Mouse (Mus musculus) left cerebral cortex, adult 11 months (tissue): ENCODE results near the gene Sim2.

Source experiments
- DNase-seq: peaks from one replicate; pipeline ENCODE4 v3.0.0; 2022; ENCODE audit warnings: low spot score

Sim2 gene

GRCm38 (mm10) chr16:94084711-94085602 is at the start of gene Sim2:
Sim2 (plus strand) TSS chr16:94084931.
- no peak for DNase-seq

DNA sequence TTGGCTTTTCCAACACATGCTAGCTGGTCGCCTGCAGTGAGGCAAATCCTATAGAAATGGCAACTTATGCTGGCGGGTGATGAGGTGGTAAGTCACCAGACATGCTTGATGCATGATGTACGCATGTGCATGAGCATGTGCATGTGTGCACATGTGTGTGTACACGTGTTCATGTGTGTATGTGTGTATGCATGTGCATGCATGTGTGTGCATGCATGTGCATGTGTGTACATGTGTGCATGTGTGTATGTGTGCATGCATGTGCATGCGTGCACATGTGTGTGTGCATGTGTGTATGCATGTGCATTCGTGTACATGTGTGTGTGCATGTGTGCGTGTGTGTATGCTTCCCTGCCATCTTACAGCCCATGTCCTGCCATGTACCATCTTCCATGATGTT is 47.5 kb upstream of the Sim2 start:
- no peak for DNase-seq

DNA sequence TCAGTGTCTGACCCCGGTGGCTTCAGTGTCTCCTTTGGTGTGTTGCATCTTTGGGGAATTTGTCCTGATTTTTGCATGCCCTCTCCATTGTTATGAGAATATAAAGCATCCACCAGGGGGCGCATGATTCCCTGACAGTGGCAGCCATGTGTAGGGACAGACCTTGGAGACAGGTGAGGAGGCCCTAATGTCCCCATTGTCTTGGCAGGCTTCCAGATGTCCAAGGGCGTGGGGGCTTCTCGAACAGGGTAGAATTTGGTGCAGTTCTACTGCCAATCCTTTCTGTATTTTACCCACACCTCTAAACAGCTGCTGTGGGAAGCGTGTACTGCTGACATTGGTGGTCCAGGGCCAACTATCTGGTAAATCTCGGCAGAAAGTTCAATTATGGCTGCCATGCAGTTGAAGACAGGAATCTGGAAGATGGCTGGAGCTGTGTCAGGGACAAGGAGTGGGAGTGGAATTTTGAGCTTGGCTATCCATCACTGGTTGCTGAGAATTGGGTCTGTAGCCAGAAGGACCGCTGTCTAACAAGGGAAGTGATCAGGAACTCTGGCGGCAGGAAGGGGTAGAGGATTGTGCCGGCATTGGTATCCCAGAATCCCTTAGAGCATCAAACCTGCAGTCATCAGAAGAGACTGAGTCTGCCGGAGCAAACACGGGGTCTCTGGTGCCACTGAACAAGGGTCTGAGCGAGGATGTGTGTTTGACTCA is 46.3 kb upstream of the Sim2 start:
- DNase-seq, result peak; percentile 16

- no peak for DNase-seq
Measured at GRCm38 (mm10) chr16:94038986-94039341, 45.8 kb upstream of the Sim2 start.

GRCm38 (mm10) chr16:94040485-94040884 is 44.2 kb upstream of the Sim2 start:
- no peak for DNase-seq

GRCm38 (mm10) chr16:94041065-94041712 is 43.5 kb upstream of the Sim2 start:
- DNase-seq, result no peak

- no peak for DNase-seq
Measured at GRCm38 (mm10) chr16:94043797-94044196, 40.9 kb upstream of the Sim2 start.

DNA sequence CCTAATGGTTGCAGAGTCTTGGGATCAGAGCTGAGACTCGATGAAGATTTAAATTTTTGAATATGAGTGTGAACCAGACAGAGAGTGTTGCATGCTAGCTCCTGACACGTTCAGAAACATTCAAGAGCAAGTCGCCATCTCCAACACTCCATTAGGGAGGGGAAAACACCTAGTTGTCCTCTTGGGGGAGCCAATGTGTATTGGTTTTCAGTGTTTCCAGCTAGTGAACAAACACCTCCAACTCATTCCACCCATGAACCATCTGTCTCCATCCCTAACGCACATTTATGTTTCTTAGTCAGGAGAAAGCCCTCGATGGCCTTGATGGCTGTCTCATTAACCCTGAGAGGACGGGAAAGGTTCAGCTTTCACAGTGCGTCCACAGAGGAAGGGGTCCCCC is 39.7 kb upstream of the Sim2 start:
- no peak for DNase-seq

- DNase-seq, result no peak
Measured at GRCm38 (mm10) chr16:94050368-94050767, 34.4 kb upstream of the Sim2 start.

GRCm38 (mm10) chr16:94055176-94055575 is 29.6 kb upstream of the Sim2 start:
- DNase-seq, result no peak

- DNase-seq, result no peak
Measured at GRCm38 (mm10) chr16:94055576-94055975, 29.2 kb upstream of the Sim2 start.

- DNase-seq, result no peak
Measured at GRCm38 (mm10) chr16:94059820-94060219, 24.9 kb upstream of the Sim2 start.

GRCm38 (mm10) chr16:94064211-94064610 is 20.5 kb upstream of the Sim2 start:
- no peak for DNase-seq

GRCm38 (mm10) chr16:94065728-94066674 is 18.7 kb upstream of the Sim2 start:
- DNase-seq, result no peak

DNA sequence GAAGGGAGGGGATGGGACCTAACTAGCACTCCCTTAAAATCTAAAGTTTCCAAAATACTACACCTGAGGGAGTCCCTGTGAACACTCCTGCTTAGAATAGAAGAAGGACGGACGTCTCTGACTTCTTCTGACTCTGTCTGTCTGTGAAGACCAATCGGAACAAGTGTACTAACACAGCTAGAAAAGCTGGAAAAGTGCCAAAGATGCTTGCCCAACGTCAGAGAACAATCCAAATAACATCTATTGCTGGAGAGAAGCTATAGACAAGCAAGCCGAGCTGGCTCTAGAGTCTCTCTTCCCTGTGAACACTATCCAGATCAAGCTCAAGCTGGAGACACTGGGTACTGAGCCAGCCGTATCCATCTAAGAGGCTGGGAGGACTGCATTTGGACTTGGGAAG is 18.0 kb upstream of the Sim2 start:
- DNase-seq, result no peak

DNA sequence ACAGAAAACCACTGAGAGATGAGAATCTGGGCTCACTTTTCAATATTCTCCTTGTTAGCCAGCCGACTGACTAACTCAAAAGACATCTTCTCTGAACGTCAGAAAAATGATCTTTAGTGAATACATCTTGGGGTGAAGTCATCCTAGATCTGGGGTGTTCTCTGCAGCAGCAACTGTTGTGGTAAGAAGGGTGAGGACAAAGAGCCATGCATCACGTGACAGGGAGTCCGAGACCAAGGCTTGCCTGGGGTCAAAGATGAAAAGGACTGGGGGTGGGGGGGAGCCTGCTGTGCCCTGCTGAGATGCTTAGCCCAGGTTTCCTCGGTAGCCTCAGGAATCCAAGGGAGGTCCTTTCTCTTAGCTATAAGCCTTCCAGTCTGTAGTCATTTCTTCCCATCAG is 17.5 kb upstream of the Sim2 start:
- no peak for DNase-seq

DNA sequence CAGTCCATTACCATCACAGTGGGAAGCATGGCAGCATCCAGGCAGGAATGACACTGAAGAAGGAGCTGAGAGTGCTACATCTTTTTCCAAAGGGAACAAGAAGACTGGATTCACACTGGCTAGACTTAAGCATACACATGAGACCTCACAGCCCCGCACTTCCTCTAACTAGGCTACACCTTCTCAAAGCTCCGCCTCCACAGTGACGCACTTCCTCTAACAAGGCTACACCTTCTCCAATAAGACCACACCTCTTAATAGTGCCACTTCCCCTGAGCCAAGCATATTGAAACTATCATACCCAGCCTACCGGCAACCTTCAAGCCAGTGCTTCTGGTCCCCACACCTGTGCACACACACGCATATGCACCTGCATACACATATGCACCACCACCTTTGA is 15.7 kb upstream of the Sim2 start:
- DNase-seq, result no peak

GRCm38 (mm10) chr16:94070920-94071319 is 13.8 kb upstream of the Sim2 start:
- no peak for DNase-seq

DNA sequence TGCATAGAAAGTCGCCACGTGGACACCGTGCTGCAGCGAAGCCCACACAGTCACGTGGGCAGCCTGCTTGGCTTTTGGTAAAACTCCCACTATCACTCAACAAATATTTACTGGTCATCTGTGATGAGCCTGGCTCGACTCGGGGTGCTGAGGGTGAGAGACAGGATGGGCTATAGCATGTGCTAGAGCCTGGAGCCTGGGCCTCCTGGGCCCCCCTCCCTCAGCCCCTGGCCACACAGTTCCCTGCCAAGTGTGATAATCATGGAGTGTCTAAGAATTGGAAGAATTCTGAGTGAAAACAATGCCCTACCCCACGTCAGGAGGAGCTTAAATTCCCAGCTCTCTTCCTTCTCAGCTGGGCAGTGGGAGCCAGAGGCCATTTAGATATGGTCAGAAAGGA is 13.3 kb upstream of the Sim2 start:
- DNase-seq, result no peak

DNA sequence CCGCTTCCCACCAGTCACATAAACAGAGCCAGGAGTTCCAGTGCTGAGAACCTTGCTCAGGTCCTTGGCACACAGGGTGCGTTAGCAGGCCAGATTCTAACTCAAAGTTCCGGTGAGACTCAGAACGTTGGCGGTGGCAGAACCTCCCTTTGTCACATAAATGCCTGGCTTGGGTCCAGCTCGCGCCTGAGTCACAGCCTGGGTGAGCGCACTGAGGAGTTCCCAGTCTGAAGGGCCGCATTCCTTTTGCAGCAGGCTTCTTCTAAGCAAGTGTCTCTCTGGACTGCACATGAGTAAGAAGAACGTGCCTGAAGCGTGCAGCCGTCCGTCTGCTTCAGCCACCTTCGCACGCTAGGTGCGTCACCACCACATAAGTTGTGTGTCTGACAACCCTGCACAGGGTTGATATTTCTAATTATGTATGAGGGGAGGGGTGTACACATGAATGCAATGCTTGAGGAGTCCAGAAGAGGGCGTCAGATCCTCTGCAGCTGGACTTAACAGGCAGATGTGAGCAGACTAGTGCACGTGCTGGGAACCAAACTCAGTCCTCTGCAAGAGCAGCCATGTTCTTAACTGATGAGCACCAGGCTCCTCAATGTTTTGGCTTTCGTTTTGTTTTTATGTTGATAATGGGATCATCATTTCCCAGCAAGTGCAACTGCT is 9.2 kb upstream of the Sim2 start:
- DNase-seq, result no peak
